Mouse (Mus musculus) gastrocnemius, postnatal 10 days (tissue): Measurements from ENCODE around the gene L3mbtl3. TPM values are rescaled to one million over a fixed set of nuclear protein-coding genes. Genes with fewer than 3 reads are reported as not detected.

Source experiments
- DNase-seq: peaks from one replicate; pipeline ENCODE4 v3.0.0; 2021; ENCODE audit warnings: mixed read lengths
- microRNA-seq, 2 experiments: library from miRNA; unstranded; fragments of <30 nt; microRNA quantifications; one replicate each; pipeline ENCODE4 v1.2.0; 2021
- total RNA-seq, 2 experiments: library from RNA; stranded (reverse); gene quantifications; 2 replicates each; pipeline ENCODE4 v1.2.3; 2021

Gene L3mbtl3
- total RNA-seq, 2 experiments from 2014 or later = 8.0 to 10.7 TPM

DNA sequence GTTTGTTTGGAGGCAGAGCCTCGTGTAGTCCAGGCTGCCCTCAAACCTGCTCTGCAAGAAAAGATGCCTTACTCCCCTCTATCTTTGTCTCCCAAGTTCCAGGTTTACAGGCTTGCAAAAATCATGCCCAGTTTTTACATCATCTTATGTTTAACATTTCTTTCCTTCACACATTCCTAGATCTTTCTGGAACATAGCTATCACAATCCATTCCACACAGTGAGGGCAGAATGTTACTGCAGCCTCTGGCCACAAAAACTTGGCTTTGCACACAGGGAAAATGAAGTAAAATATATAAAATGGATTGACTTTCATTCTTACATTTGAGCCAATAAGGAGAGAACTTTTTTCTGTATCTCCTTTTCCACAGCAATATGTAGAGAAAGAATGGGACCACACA, 136.7 kb downstream of the L3mbtl3 start:
- no peak for DNase-seq

DNA sequence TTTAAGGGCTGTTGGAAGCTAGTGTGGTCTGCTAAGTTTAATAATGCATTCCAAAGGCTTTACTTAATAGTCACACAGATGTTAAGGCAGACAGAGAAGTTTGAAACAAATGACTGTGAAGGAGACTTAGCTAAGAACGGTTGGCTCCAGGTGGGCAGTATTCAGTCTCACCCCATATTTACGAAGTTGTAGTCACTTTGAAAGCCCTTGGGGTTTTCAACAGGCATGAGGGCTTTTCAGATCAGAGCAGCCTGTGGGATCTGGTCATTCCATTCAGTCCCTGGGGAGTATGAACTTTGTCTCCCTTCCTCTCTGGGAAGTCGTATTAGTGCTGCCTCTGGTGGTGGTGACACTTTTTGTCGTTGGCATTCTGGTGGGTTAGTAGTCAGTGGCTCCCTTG, 137.2 kb downstream of the L3mbtl3 start:
- DNase-seq = no peak

DNA sequence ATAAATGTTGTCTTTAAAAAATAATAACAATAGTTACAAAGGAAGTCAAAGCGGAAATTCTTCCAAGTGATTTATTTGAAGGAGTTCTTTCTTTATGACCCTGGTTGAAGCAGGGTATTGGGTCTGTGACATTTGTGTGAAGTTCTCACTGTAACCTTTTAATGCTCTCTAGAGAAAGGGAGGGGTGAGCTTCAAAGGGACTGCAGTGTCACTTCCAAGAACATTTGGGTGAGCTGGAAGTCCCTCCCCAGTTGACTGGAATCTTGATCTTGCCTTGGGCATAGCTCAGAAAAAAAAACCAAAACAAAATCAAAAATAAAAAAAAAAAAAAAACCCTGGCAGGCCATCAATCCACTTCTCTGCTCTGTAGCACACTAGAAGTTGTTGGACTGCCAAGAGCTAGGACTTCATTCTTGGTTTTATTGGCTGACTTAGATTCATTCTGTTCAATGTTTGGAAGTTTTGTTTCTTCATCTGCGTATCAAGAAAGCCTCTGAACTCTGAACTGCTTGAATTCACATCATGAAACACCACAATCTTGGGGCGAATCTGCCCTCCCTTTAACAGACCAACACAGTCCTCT, 143.6 kb downstream of the L3mbtl3 start:
- DNase-seq = no peak

DNA sequence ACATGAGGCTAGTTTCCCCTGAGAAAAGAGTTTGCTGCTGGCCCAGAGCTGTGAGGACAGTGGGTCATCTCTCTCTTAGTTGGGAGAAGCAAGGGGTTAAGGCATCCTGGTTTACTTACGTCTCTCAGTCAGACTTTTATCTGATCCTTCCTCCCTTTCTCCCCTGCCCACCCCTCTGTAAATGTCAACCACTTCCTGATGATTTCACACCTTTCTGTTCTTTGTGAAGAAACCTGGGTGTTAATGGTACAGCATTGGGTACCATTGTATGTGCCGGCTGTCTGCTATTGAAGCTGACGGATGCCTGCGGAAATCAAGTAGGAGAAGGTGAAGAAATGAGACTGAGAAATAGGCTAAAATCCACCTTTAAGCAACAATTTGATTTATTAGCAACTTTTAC, 146.3 kb downstream of the L3mbtl3 start, which contains the start of gene Samd3:
TSS of gene Samd3 (plus strand) at position 220 of the 400 bp plus-strand sequence.
- DNase-seq = no peak

DNA sequence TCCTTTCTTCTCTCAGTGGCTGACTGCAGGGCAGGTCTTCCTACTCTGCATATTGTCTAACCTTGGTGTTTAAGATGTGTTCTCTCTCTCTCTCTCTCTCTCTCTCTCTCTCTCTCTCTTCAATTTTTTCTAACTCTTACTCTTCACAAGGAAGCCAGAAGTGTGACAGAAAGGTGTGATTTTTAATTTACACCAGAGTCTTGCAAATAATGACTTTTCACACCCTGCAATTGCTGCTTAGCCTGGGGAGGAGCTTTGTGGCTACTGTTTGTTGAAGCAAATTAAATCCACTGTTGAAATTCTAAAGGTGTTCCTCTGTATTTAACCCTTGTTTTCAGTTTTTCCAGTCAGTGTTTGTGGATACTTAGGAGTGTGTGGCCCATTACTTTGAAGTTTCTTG, 147.6 kb downstream of the L3mbtl3 start:
- no peak for DNase-seq

DNA sequence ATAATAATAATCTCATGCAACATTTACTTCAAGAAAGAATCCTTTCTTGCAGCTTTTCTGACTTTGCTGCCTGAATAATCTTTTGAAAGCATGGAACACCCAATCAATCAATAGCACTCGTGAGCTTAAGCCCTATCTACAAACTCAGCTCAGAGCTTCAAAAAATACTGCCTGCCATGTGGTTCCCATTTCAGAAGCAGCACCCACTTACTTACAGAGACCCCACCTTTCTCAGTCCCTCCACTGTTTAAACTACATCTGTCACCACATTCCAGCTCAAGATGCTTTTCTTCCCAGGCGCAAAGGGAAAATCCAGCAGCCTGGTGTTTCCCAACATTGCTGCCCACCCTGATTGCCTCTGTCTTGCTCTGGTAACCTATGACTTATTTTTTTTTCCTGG, 149.0 kb downstream of the L3mbtl3 start:
- no peak for DNase-seq

DNA sequence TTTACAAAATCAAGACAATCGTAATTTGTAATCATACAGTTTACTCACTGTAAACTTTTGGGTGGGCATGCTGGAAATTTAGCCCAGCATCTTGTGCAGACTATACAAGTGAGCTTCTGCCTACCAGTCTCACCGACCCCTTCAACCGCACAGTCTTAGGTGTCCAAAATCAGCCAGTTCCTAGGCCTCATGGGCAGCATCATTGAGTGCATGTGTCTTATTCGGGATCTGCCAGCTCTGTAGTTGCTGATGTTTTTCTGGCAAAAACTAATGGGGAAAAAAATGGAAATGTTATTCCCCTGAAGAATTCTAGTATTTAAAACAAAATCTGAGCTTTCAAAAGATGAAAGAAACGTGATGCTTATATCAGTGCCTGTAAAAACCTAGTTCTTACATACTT, 149.5 kb downstream of the L3mbtl3 start:
- DNase-seq = no peak

Small RNAs within 50 kb of the gene (microRNA-seq; reads per million reads assigned to microRNA genes)
- gene Gm27754 = 0 reads per million in 2 experiments

Other genes starting within 250 kb of the L3mbtl3 start
- not detected for gene Samd3, start 146.3 kb downstream of the L3mbtl3 start, total RNA-seq